Mouse (Mus musculus): ENCODE measurements at regions not wholly inside any gene's neighbourhood (a gene's known extent, or its start where the extent isn't known, plus 50 kb on each side); places are given as distances from the start of the nearest gene placed in this dataset.

GRCm38 (mm10) chr5:119588340-119589272 lies 81.9 kb upstream of the Tbx3 start:
- peak; percentile 26 for DNase-seq

- DNase-seq, result no peak
These were observed 79.2 kb upstream of the Tbx3 start for GRCm38 (mm10) chr5:119591271-119591670.

- DNase-seq, result no peak
These were observed 77.6 kb upstream of the Tbx3 start for GRCm38 (mm10) chr5:119592891-119593290.

GRCm38 (mm10) chr5:119594541-119594940 lies 75.9 kb upstream of the Tbx3 start:
- DNase-seq, result no peak

- DNase-seq, result no peak
These were observed 74.0 kb upstream of the Tbx3 start for GRCm38 (mm10) chr5:119596295-119596993.

GRCm38 (mm10) chr5:119596994-119597391 lies 73.5 kb upstream of the Tbx3 start:
- DNase-seq, result no peak

GRCm38 (mm10) chr5:119597530-119597929 lies 72.9 kb upstream of the Tbx3 start:
- no peak for DNase-seq

GRCm38 (mm10) chr5:119598166-119598565 lies 72.3 kb upstream of the Tbx3 start:
- no peak for DNase-seq

GRCm38 (mm10) chr5:119601390-119601789 lies 69.1 kb upstream of the Tbx3 start:
- no peak for DNase-seq

- DNase-seq, result no peak
These were observed 68.5 kb upstream of the Tbx3 start for GRCm38 (mm10) chr5:119602001-119602400.

- DNase-seq, result no peak
These were observed 65.0 kb upstream of the Tbx3 start for GRCm38 (mm10) chr5:119605444-119605843.

- peak; percentile 48 for DNase-seq
These were observed 57.1 kb upstream of the Tbx3 start for GRCm38 (mm10) chr5:119613413-119613812.

GRCm38 (mm10) chr5:119613981-119614770 lies 56.3 kb upstream of the Tbx3 start:
- DNase-seq, result no peak

- no peak for DNase-seq
These were observed 54.8 kb upstream of the Tbx3 start for GRCm38 (mm10) chr5:119615681-119616080.

GRCm38 (mm10) chr5:119617856-119618255 lies 52.6 kb upstream of the Tbx3 start:
- no peak for DNase-seq

- no peak for DNase-seq
These were observed 50.6 kb upstream of the Tbx3 start for GRCm38 (mm10) chr5:119619906-119620305.
